Mouse (Mus musculus): ENCODE data around the gene Sept10. TPM values are rescaled to one million over a fixed set of nuclear protein-coding genes. Genes with fewer than 3 reads are reported as not detected.

The Sept10 gene
- polyA plus RNA-seq, 1 experiment from 2014 or later = 17.0 TPM

Other genes with a start within 250 kb of the Sept10 start
- gene Sowahc, start 106 bp upstream of the Sept10 start, polyA plus RNA-seq (2015; fragmentation: Nextera tagmentation; extraction: Ambion mirVana) = 18.2 and 19.2 TPM in 2 replicates
- gene P4ha1, start 101.4 kb upstream of the Sept10 start, polyA plus RNA-seq (2015; fragmentation: Nextera tagmentation; extraction: Ambion mirVana) = 28.7 and 28.8 TPM in 2 replicates
- 4.0 and 7.9 TPM in 2 replicates for gene Gm10273, start 173.8 kb upstream of the Sept10 start, polyA plus RNA-seq (2015; fragmentation: Nextera tagmentation; extraction: Ambion mirVana)
- gene Pla2g12b, start 181.8 kb upstream of the Sept10 start, polyA plus RNA-seq (2015; fragmentation: Nextera tagmentation; extraction: Ambion mirVana) = not detected in 2 replicates
- gene Oit3, start 219.9 kb upstream of the Sept10 start, polyA plus RNA-seq (2015; fragmentation: Nextera tagmentation; extraction: Ambion mirVana) = 0.18 and 0.40 TPM in 2 replicates